Mouse (Mus musculus) spleen, adult 2 months (tissue): Measurements from ENCODE around the gene Gm21887.
"Not testable (repeated sequence)": the region's sequence is repeated elsewhere in the genome, so short reads cannot be mapped to it uniquely, and the experiment has no call there.

Experiments used
- CTCF ChIP-seq: fragments of 200-500 bp; IDR thresholded peaks from 2 replicates; pipeline ENCODE4 v1.5.1; 2011; ENCODE audit warnings: mild to moderate bottlenecking, inconsistent platforms; ENCODE audit not compliant: insufficient read depth, insufficient read length, insufficient replicate concordance; ENCODE audit errors: extremely low read depth
- POLR2A ChIP-seq: fragments of 200-500 bp; IDR thresholded peaks from 2 replicates; pipeline ENCODE4 v1.6.1; 2011; ENCODE audit warnings: low read depth, low read length, inconsistent platforms

- not testable (repeated sequence) for TF ChIP-seq CTCF, POLR2A
These were observed 38.9 kb upstream of the Gm21887 start for GRCm38 (mm10) chrX:169970546-169970945.
